Mouse (Mus musculus): Measurements from ENCODE around the gene Aunip. TPM values are rescaled to one million over a fixed set of nuclear protein-coding genes. Genes with fewer than 3 reads are reported as not detected.

Aunip gene
- total RNA-seq (2023), result 0.44 TPM

DNA sequence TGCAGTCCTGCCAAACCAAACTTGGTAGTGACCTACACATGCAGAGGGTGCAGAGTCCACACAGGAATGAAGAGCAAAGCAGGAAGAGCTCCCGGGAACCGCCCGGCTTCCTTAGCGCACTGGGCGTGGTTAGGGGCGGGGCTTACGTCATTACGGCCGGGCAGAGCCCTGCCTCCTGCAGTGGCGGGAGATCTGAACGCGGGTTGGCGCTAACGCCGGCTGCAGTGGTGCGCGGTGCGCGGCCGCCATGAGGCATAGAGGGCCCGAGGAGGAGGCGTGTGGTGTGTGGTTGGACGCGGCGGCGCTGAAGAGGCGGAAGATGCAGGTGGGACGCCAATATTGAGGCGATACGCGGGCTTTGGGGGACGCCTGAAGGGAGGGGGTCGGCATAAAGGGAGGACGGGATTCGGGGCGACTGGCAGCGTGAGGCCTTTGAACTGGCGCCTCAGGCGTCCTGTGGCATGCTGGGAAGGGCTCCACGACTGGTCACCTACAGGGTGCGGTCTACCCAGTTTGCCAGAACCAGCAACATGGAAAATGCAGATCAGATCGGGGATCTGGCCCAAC, at the start of gene Aunip:
TSS of gene Aunip (plus strand) at position 155 of the 567 bp plus-strand sequence.

DNA sequence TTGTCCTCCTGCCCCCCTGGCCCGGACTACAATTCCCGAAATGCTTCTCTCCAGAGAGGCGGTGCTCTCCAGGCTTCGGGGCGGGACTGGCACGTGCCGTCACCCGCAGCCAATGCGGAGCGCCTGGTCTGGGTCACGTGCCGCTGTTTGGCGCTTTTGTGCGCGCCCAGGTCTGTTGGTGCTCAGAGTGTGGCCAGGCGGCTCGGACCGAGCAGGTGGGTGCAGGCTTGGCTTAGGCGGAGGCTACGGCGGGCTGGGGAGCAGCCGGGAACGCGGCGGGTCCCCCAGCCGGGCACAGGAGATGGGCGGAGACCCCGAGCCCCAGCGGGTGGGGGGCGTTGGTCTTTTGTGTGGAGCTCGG, 42.6 kb upstream of the Aunip start, which contains the start of gene Stmn1:
TSS of gene Stmn1 (plus strand) at position 106 of the 361 bp plus-strand sequence.

DNA sequence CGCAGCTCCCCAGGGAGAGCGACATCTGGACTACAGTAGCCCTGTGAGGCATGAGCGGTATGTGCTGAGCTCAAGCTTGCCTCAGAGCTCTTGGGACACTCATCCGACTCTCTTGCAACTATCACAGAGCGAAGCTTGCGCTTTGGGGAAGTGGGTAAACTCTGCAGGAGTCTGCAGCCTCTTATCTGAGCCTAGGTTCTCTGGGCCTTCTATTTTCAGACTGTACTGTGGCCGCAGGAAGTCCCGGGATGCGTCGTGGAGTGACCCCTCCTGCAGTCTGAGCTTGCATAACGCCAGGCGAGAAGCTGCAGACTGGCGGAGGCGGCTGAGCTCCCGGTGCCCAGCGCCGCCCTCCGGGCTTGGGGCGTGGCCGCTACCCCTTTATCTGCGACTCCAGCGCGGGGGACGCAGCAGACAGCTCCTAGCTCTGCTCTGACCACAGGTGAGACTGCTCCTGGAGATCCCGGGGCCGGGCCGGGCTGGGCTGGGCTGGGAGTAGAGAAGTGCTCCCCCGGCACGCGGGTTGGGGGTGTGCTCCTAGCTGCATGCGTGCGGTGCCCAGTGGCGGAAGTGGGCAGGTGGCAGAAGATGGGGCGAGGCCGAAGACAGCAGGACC, 14.1 kb upstream of the Aunip start, which contains the start of gene Paqr7:
TSS of gene Paqr7 (plus strand) at position 103 of the 616 bp plus-strand sequence.

DNA sequence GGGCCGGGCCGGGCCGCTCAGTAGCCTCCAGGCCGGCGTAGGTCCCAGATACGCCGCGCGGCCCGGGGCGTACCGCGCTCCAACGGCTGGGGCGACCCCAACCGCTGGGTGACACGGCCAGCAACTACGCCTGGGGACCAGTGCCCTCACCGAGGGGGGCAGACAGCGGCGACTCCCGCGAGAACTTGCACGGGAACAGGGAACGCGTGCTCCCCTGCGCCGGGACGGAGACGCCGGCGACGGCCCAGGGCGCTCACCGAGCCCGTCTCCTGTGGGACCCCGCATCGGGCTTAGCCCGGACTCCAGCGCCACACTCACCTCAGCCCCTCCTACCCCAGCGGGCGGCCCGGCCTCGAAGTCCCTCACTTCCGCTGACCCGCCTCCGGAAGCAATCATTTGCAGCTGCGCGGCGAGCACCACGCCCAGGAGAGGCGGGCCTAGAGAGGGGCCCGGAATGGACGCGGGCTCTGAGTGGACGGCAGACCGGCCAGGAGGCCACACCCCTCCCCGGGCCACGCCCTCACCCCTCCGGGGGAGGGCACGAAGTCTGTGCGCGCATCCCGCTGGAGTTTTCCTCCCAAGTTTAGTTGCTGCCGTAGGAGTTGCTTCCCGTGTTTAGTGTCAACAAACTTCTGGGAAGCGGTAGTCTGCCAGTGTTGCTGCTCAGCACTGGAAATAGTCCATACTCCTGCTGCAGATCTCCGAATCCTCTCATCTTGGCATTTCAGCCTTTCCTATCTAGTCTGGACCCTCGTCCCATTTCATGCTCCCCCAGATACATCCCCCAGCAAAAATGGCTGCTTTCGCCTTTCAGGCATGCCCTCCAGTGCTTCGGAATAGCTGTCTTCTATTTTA, 24.4 kb downstream of the Aunip start, which contains the start of gene Mtfr1l:
TSS of gene Mtfr1l (minus strand) at position 456 of the 855 bp plus-strand sequence.

DNA sequence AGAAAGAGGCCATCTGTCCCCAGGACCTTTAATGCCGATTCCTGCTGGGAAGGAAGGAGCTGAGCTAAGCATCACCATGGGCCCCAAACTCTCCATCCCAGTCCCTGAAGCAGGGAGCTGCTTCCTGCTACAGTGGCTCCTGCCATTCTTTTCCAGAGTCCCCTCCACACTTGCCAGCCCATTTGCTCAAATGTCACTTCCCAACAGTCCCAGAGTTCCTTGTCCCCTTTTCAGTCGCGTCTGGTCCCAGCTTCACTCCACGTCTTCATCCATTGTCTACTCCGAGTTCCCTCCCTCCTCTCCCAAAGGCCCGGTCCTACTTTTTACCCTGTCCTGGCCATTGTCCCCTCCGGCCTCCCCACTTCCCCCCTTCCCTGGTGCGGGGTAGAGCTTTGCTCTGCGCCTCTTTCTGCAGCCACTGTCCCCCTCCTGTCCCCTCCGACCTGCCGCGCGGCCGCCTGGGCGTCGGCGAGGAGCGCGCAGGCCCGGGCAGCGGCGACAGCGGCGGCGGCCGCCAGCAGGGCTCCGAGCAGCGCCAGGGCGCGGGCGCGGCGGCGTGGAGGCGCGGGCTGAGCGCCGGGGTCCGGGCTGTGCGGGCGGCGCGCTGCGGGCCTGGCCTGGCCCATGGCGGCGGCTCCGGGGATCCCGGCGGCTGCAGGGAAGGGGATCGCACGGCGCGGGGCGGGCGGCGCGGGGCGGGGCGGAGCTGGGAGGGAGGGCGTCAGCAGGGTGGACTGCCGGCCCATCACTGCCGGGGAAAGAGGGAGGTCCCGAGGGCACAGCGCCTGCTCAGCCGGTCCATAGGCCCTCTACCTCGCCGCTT, 40.9 kb downstream of the Aunip start, which contains the start of gene Selenon:
TSS of gene Selenon (minus strand) at position 673 of the 823 bp plus-strand sequence.

Other genes with a start within 250 kb of the Aunip start
- gene Pdik1l, start 223.1 kb upstream of the Aunip start, total RNA-seq (2023), result 13.3 TPM
- gene Trim63, start 195.9 kb upstream of the Aunip start, total RNA-seq (2023), result not detected
- gene Slc30a2, start 167.8 kb upstream of the Aunip start, total RNA-seq (2023), result not detected
- 0.73 TPM for gene Extl1, start 127.1 kb upstream of the Aunip start, total RNA-seq (2023)
- 1.9 TPM for gene Pafah2, start 114.7 kb upstream of the Aunip start, total RNA-seq (2023)
- 44.4 TPM for gene Stmn1, start 42.7 kb upstream of the Aunip start, total RNA-seq (2023)
- gene Paqr7, start 14.3 kb upstream of the Aunip start, total RNA-seq (2023), result 20.9 TPM
- gene Mtfr1l, start 24.4 kb downstream of the Aunip start, total RNA-seq (2023), result 50.8 TPM
- 5.3 TPM for gene Selenon, start 41.2 kb downstream of the Aunip start, total RNA-seq (2023)
- 8.2 TPM for gene Man1c1, start 193.3 kb downstream of the Aunip start, total RNA-seq (2023)

Data from CD4-positive naive resting alpha-beta T cell, adult 76 days (primary cell).